Mouse (Mus musculus) MEL-GATA-1-ER (cell line): ENCODE data around the gene Ssxb8.
"Not testable (repeated sequence)": the region's sequence is repeated elsewhere in the genome, so short reads cannot be mapped to it uniquely, and the experiment has no call there.

Experiments
- DNase-seq: peaks from one replicate; pipeline ENCODE4 v3.0.0-alpha.2; 2012; ENCODE audit warnings: low read depth; ENCODE audit errors: extremely low read depth

The Ssxb8 gene

DNA sequence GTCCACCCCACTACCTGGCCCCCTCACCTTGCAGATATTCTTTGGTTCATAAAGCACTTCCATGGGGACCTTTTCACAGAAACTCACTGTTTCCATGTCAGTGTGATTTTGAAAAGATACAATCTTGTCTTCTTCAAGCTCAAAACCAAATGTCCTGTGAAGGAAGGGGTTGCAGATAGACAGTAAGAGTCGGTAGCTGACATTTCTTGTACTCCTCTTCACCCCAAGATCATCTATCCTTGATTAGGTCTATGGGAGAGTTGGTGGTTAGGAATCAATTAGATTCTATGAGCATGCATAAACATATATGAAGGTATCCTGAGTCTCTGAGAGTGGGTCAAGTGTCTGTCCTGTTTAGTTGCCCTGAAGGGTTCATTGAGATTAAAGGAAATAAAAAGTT is at the start of gene Ssxb8:
Gene Ssxb8, minus strand, starts transcription at position 101 of the 400 bp plus-strand sequence.
- DNase-seq, result not testable (repeated sequence)

DNA sequence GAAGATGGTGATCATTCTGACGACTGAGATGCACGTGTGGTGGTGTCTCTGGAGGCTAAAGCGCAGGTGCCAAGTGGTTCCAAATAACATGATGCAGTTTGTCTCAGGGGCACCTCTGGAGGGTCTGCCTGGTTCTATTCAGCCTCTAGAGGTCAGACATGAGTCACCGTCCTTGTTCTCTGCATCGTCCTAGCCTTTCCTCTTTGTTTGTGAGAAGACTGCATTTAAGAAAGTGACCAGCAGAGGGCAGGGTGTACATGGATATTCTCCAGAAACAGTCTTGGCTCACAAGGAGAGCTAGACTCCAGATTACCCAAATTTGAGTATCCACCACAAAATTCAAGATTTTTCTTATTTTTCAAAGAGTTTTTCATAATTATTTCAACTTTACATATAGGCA is 42.3 kb upstream of the Ssxb8 start:
- peak; percentile 47 for DNase-seq

DNA sequence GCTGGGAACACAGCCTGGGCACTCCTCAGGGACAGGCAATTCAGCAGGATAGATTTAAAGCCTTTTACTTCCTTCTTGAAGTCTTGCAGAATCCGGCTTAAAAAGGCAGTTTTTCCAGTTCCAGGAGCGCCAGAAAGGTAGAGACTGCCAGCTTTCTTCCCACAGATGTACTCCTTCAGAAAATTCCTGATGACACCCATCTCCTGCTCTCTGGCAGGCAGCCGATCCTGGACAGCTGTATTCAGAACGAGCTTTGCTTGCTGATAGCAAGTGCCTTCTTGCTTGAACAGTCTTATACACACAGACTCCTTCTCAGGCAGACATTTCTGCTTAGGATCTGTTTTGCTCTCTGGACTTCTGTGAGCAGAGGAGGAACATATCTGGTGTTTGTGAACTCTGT is 27.6 kb downstream of the Ssxb8 start:
- no peak for DNase-seq
